Mouse (Mus musculus) bone marrow, adult 2 months (tissue): ENCODE measurements at regions not wholly inside any gene's neighbourhood (a gene's known extent, or its start where the extent isn't known, plus 50 kb on each side); places are given as distances from the start of the nearest gene placed in this dataset.

Experiments
- CTCF ChIP-seq: fragments of 200-500 bp; IDR thresholded peaks from 2 replicates; pipeline ENCODE4 v1.5.1; 2011; ENCODE audit warnings: low read length, control low read depth; ENCODE audit not compliant: control insufficient read depth, insufficient read depth
- POLR2A ChIP-seq: fragments of 200-500 bp; IDR thresholded peaks from 2 replicates; pipeline ENCODE4 v1.6.1; 2011; ENCODE audit warnings: low read depth, mild to moderate bottlenecking, control low read depth, low read length, borderline replicate concordance; ENCODE audit not compliant: control insufficient read depth

DNA sequence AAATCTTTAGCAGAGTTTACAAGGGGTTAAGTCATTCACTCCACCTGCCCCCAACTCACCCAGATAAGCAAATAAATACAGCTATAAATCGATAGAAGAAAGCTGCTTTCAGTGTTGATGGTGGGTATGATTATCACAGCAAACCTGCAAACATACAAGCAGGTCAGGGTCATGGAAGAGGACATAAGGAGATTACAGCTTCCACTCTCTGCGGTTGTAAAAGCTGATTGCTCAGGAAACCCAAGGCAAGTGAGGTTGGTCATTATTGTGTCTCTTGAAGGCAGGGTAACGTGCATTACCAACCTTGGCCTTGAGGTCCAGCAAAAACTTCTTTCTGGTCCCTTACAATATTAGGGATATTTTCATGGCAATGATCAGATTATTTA lies 71.5 kb downstream of the Amer2 start:
- TF ChIP-seq CTCF, result no peak
- no peak for TF ChIP-seq POLR2A
